Comparison of ENCODE assay signal across 9 mouse cellular contexts in genomic region chr2:83729339-83729738, GRCm38 (mm10). TPM values are rescaled to one million over a fixed set of nuclear protein-coding genes. Genes with fewer than 3 reads are reported as not detected.
DNase-seq lines count a peak whose midpoint lies in the region; ATAC-seq lines count a peak whose summit lies in the region.
"Had no signal": no experiment of that assay in that cellular context is flagged by ENCODE, and none has a peak within 500 bp of the region (broad histone marks: within the 10 kb centered on the region; RNA-seq: fewer than 3 reads in every experiment).

No protein-coding gene starts in this region.

- no peak overlapping the region for H3K4me3 ChIP-seq in heart, embryonic 10.5 days
- peak overlapping the region; percentile 56 for H3K4me3 ChIP-seq in megakaryocyte, embryonic 14.5 days (replicated peaks)
- H3K4me3 ChIP-seq: embryonic facial prominence, embryonic 12.5 days had no signal

- peaks cover 30% of the 10 kb centered on the region for H3K4me1 ChIP-seq in heart, embryonic 10.5 days
- peaks cover 56% of the 10 kb centered on the region for H3K4me1 ChIP-seq in megakaryocyte, embryonic 14.5 days

- H3K36me3 ChIP-seq in heart, embryonic 10.5 days, result peaks cover 9% of the 10 kb centered on the region; the same call in 1 of the 2 replicates
- H3K36me3 ChIP-seq in megakaryocyte, embryonic 14.5 days (replicated peaks; ENCODE audit: low read length), result peaks cover 27% of the 10 kb centered on the region

- DNase-seq in heart, adult 11 months, result peak; percentile 98
- DNase-seq in heart, embryonic 10.5 days (ENCODE audit: low spot score), result no peak
- DNase-seq in Muller cell, postnatal 12 days (ENCODE audit: inconsistent ontology term), result peak; percentile 75
- peak; percentile 74 for DNase-seq in gastrocnemius, postnatal 25 days
- DNase-seq in layer of hippocampus, adult 8-10 months (ENCODE audit: low spot score in 2 of 2), result peak; percentile 56 to 59
- DNase-seq in spleen, postnatal 14 days (ENCODE audit: low spot score in 2 of 2), result no peak

- 54% methylated on average over 5 of the region's 5 CpGs for WGBS in heart, embryonic 10.5 days

- no peak for ATAC-seq in inflammation-experienced regulatory T-cells, adult 6 months

- no peaks in the 10 kb centered on the region for H3K27me3 ChIP-seq in heart, embryonic 10.5 days (ENCODE audit: insufficient read depth, poor library complexity, severe bottlenecking)
- no peaks in the 10 kb centered on the region for H3K27me3 ChIP-seq in megakaryocyte, embryonic 14.5 days (replicated peaks)
- H3K27me3 ChIP-seq: embryonic facial prominence, embryonic 12.5 days had no signal

- H3K9me3 ChIP-seq in heart, embryonic 10.5 days, result no peaks in the 10 kb centered on the region
- no peaks in the 10 kb centered on the region for H3K9me3 ChIP-seq in megakaryocyte, embryonic 14.5 days
- H3K9me3 ChIP-seq: embryonic facial prominence, embryonic 12.5 days had no signal

- no peak overlapping the region for H3K27ac ChIP-seq in heart, embryonic 10.5 days
- H3K27ac ChIP-seq: embryonic facial prominence, embryonic 12.5 days had no signal

RNA-seq across cellular contexts. Expression of gene Itgav, which starts 5.1 kb away (rescaled TPM):
- 48.9 and 72.1 TPM in 2 replicates for polyA plus RNA-seq in heart, embryonic 10.5 days (2016; fragmentation: Nextera tagmentation; extraction: Ambion mirVana)
- total RNA-seq in gastrocnemius, postnatal 25 days (2021), result 10 to 100 TPM; 44.2 to 45.6 TPM
- total RNA-seq in layer of hippocampus, adult 8-10 months (2022), result 10 to 100 TPM; 61.5 to 76.4 (median 72.2) TPM
- polyA plus RNA-seq in megakaryocyte, embryonic 14.5 days (2012; ENCODE audit: insufficient read depth, low replicate concordance), result 7.1 and 10.6 TPM in 2 replicates
- 10 to 100 TPM; 63.4 to 80.2 (median 77.9) TPM for polyA plus RNA-seq in inflammation-experienced regulatory T-cells, adult 6 months (2017; shearing (Covaris generic))

Comparison
In these comparisons a context has a peak if more than half of its experiments do, and no peak if none do; other contexts are left out.
1. DNase-seq: peak in heart, adult 11 months (single experiment), Muller cell, postnatal 12 days (single experiment), gastrocnemius, postnatal 25 days (single experiment) and layer of hippocampus, adult 8-10 months (2 of 2); none in heart, embryonic 10.5 days (single experiment) and spleen, postnatal 14 days (0 of 2).